Mouse (Mus musculus) cerebellum, adult 11 months (tissue): ENCODE data around the gene Nptn.

Experiments
- DNase-seq: peaks from one replicate; pipeline ENCODE4 v3.0.0; 2022

Nptn gene

GRCm38 (mm10) chr9:58581958-58582540 is at the start of gene Nptn:
Gene Nptn, plus strand, starts transcription at chr9:58582240.
- peak; percentile 97 for DNase-seq

DNA sequence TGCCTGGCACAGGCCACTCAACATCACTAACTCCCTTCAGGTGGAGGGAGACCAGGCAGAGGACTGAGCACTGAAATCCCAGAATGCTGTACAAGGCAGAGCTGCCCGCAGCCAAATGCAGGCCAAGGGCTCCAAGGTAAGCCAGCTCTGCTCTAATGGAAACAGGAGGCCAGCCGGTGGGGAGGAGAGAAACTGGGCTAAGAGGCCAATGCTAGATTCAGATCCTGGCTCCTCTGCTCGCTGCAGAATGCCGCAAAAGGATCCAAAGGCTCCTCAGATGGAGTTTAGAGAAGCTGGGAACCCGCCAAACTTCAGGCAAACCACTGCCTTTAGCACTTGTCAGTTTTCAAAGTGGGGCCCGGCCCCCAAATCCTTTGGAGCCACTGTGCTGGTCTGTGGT is 48.7 kb upstream of the Nptn start:
- peak; percentile 69 for DNase-seq

- peak; percentile 56 for DNase-seq
Measured at GRCm38 (mm10) chr9:58534766-58535165, 47.3 kb upstream of the Nptn start.

GRCm38 (mm10) chr9:58535447-58536134 is 46.4 kb upstream of the Nptn start:
- no peak for DNase-seq

DNA sequence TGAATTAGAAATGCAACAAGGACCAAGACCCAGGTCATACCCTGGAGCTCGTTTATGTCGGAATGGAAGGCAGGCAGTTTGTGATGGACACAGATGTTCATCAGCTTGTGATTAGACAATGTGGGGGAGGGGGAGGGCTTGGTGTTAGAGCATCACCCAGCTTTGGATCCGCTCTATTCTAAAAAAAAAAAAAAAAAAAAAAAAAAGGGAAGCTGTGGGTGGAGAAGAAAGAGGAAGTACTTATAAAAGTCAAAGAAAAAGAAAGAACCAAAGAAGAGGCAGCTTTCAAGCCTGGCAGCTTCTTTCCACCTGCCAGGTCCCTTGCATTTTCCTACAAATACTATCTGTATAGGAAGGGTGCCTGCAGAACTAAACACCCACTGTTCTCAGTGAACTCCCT is 44.3 kb upstream of the Nptn start:
- DNase-seq: no peak

- peak; percentile 50 for DNase-seq
Measured at GRCm38 (mm10) chr9:58539886-58540285, 42.2 kb upstream of the Nptn start.

DNA sequence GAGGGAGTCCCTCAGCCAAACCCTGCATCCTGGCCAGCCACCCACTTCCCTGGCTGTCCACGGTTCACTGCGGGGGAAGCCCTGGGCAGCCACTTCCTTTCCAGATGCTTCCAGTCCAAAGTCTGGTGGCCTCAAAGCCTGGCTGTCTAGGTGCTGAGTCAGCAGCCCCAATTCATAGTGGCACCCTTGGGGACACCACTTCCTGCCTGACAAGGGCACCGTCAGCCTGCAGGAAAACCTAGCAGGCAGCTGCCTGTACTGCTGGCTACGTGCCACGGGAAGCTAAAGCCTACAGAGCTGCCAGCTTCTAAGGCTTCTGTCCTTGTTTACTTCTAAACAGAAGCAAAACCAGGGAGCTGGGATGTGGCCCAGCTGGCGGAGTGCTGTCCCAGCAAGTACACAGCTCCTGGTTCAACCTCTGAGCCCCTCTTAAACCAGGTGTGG is 40.1 kb upstream of the Nptn start:
- DNase-seq: peak; percentile 50

DNA sequence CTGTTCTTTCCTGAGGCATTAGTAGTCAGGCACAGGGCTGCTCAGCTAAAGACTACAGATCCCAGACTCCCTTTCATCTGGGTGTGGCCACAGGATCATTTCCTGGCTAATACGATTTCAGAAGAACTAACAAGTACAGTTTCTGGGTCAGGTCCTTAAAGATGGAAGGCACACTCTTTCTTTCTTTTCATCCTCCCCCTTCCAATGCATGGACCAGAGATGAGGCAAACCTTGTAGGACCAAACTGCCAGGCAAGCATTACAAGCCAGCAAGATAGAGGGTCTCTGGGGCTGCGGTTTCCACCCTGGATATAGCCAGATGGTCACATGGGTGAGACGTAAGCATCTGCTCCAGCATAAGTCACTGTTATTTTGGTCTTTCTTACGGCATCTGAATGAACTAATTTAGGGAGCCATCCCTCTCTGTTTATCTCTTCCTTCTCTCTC is 37.1 kb upstream of the Nptn start:
- DNase-seq: no peak

DNA sequence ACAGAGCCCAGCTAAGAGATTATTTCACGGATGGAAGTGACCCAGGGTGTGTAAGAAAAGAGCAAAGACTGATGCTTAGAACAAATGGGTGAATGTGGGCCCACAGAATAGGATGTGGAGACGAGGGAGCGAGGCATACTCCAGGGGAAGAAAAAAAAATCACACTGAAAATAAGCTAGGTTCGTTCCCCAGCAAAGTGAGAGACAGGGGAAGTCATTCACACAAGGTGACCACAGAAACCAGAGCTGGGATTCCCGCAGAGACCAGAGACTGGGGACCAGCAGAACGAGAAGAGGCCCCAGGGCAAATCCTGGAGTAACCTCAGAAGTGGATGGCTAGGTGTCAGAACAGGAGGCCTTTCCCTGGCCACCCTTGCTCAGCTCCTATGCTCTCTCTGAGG is 36.6 kb upstream of the Nptn start:
- no peak for DNase-seq

DNA sequence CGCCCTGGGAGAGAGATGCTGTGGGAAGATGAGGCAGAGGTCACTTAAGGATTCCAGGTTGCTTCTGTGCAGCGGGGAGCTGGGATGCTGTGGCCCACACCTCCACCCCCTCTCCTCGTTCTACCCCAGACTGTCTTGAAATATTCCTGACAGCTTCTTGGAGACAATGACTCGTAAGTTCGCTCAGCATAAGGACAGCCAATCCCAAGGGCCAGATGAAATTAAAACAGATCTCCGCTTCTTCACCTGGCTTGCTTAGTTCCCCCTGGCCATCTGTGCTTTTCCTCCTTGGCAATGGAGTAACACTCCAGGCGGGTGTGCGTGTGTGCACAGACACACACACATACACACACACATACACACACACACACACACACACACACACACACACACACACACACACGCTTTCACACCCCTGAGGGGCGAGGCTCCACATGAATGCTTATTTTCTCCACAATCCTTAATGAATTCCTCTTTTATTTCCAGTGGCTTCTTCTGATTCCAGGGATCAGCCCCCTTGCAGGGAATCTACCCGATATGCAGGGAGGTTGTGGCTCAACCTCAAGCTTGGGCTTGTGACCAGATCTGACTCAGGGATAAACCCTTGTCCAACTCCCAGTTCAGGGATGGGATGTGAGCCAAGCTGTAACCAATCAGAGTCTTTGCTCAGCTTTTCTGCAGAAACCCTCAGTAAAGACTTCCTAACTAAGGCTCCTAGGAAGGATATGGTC is 35.2 kb upstream of the Nptn start:
- peak; percentile 64 for DNase-seq

DNA sequence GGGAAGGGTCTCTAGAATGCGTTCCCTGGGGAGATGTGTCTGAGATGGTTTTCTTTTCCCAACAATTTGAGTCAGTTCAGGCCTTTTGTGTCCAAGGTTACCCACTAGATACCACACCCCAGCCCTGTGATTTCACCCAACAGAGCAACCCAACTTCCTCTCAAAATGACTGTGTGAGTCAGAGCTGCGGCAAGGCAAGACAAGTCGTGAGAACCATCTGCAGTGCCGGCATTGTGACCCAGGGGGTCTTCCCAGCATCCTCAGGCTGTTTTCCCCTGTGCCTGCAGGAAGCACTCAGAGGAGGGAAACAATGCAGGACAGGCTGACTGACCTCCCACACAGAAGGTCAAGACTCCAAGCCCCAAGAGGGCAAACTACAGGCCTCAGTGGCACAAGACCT is 33.1 kb upstream of the Nptn start:
- no peak for DNase-seq

- DNase-seq: no peak
Measured at GRCm38 (mm10) chr9:58549694-58550093, 32.3 kb upstream of the Nptn start.

GRCm38 (mm10) chr9:58550928-58551327 is 31.1 kb upstream of the Nptn start:
- DNase-seq: no peak

DNA sequence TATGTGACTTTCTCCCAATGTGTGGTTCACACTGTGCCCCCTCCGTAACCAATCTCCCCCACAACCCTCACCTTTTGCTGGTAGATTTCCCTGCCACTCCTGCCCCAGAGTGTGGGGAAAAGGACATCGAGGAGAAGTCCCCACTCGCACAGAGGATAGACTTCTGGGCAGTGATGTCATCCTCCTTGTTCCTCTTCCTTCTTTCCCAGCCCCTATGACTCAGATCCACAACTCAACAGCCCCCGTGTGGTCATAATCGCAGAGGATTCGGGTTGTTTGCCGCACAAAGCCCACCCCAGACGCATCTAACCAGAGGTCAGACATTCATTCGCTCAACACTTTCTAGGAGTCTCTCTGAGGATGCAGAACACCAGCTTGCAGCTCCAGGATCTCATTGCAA is 30.0 kb upstream of the Nptn start:
- DNase-seq: no peak

GRCm38 (mm10) chr9:58554056-58554907 is 27.8 kb upstream of the Nptn start:
- no peak for DNase-seq

DNA sequence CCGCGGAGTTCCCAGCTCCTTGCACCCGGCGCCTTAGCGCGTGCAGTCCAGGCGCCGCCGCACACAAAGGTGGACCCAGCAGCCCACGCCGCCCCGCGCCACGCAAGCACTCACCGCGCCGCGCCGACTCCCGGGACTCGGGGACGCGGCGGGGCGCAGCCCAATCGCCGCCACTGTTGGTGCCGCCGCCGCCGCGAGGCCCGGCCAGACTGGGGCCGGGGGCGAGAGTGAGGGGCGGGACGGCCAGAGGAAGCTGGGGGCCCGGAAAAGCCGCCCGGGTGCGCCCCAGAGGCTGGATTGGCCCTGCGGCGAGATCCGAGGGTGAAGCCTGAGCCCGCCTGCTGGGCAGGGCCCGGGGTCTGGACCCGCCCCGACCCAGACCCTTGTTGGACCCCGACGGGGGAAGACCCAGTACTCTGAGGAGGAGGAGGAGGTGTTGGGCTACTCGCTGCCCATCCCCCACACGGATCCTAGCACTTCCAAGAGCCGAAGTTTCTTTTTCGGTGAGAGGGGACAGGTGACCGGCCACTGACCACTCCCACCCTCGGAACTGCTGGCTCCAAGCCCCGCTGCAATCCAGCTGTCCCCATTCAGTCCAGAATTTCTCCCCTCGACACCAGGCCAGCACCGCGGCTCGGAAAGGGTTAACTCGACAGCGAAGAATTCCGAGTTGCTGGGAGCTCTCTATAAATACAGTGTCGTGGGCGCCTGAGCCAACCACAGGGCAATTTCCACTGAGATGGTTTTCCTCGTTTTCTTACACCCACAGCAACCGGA is 26.9 kb upstream of the Nptn start, which contains the start of gene Cd276:
Cd276 (minus strand) TSS at position 530 of the 777 bp plus-strand sequence.
- peak; percentile 62 for DNase-seq

DNA sequence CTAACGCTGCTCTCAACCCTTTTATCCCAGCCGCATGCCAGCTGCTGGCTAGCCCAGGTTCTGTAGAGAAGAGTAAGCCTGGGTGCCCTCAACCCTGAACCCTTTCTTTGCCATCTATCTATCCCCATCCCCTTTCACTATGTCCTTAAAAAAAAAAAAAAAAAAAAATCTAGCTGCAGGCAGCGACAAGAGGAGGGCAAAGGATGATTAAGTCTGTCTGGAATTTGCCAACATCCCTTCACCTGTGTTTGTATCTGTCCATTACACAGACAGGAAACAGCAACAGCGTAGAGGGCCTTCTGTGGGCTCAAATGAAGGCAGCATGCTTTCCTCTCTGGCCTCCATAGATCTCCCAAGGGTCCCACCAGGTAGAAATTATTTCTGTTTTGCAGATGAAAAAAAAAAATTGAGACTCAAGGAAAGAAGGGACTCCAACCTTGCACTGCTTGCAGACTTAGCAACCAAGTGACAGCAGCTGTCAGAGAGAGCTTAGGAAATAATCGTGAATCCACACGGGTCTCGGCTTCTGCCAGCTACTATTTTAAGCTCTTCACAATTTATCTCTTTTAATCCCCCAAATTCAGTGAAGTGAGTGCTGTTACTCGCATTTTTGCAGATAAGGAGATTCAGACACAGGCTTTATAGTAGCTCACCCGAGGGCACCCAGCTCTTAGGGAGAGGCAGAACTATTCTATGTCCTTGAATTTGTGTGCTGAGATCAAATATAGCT is 26.2 kb upstream of the Nptn start:
- DNase-seq: no peak

GRCm38 (mm10) chr9:58556627-58557026 is 25.4 kb upstream of the Nptn start:
- DNase-seq: no peak

DNA sequence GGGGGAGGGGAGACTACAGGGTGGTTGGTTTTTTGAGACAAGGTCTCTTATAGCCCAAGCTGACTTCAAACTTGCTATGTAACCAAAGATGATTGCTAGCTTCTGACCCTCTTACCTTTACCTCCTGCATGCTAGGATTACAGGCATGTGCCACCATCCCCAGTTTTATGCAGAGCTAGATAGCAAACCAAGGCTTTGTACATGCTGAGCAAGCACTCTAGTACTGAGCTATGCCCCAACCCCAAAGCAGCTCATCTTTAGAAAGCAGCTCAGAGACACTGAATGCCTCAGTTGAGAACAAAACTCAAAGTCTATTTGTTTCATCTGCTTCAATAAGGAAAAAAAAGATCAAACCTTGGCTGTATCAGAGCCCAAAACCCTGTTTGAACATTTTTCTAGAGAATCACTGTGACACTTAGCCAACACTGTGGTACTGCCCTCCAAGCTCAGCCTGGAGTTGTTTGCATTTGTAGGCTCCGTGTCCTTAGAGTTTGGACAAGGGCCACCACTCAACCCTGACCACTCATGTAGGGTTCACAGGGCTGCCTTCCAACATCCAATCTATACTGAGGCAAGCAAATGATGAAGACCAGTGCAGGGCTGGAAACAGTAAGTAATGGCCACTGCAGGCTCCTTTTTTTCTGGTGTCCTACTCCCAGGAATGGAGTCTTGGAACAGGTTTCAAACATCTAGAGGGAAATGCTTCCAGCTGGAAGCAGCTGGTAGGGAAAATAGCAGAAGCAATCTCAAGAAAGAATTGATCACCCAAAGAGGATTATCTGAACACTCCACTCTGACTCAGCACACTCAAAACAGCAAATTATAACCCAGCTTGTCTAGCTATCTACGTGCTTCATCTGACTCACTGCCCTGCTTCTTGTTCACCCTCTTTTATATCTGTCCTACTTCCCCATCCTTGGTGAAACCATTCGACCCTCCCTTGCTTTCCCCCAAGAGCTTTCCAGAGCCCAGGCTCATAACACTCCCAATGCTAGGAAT is 24.3 kb upstream of the Nptn start:
- DNase-seq: no peak

GRCm38 (mm10) chr9:58560211-58560610 is 21.8 kb upstream of the Nptn start:
- DNase-seq: no peak
